ENCODE assay signal across 8 mouse cellular contexts in the genomic region with DNA sequence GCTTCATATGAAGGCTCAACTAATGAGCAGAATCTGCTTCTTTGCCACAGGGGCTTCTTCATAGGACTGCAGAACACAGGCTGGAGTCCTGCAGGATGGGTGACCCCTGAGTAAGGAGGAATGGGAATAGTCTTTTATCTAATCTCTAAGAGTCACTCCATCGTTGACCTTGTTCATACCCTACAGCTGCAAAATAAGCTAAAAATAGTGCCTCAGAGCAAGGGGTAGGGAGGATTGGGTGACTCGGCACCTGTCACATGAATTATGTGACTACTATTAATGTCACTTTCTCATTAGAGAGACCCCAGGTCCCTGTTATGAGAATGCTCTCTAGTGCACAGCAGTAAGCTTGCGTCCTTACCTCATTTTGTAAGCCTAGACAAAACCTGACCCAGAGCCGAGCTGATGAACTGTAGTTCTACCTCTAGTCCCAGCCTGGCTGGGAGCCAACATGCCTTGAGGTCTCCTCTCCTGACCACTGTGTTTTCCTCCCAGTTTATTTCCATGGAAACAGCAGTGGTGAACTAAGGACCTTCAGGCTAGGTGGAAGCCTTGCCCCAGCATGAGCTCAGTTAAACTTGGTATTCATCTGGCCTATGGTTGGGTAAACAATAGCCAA. TPM values are rescaled to one million over a fixed set of nuclear protein-coding genes. Genes with fewer than 3 reads are reported as not detected.
DNase-seq lines count a peak whose midpoint lies in the region; ATAC-seq and TF ChIP-seq lines count a peak whose summit lies in the region.

No protein-coding gene starts in this region.

- 53% methylated on average over 4 of the region's 4 CpGs for WGBS in liver, embryonic 12.5 days (ENCODE audit: insufficient replicate concordance)
- 49% methylated on average over 4 of the region's 4 CpGs for WGBS in limb, embryonic 14.5 days

- no peak for TF ChIP-seq POLR2A in limb, embryonic 14.5 days (IDR thresholded peaks at IDR 0.05; ENCODE audit: borderline replicate concordance, extremely low read depth, insufficient read depth, insufficient read length)

- peaks cover 62% of the 10 kb centered on the region for H3K4me1 ChIP-seq in liver, embryonic 12.5 days
- peaks cover 6% of the 10 kb centered on the region for H3K4me1 ChIP-seq in limb, embryonic 14.5 days (ENCODE audit: control insufficient read depth, insufficient read depth, low read length)

- H3K27me3 ChIP-seq in liver, embryonic 12.5 days (replicated peaks): no peaks in the 10 kb centered on the region
- H3K27me3 ChIP-seq in limb, embryonic 14.5 days (ENCODE audit: control insufficient read depth, insufficient read depth, low read length): no peaks in the 10 kb centered on the region

- no peak overlapping the region for H3K27ac ChIP-seq in liver, embryonic 12.5 days
- H3K27ac ChIP-seq in limb, embryonic 14.5 days (replicated peaks; ENCODE audit: low read depth, low read length): no peak overlapping the region

- peak; percentile 53 for DNase-seq in cerebellum, postnatal 10 days
- peak; percentile 25 for DNase-seq in liver
- peak; percentile 49 to 66 for DNase-seq in heart, postnatal 14 days
- peak; percentile 67 for DNase-seq in limb, embryonic 14.5 days (ENCODE audit: low spot score)
- DNase-seq in left cerebral cortex, adult 18-20 months (ENCODE audit: low spot score in 2 of 2): no peak
- no peak for DNase-seq in spleen, postnatal 10 days (ENCODE audit: low spot score in 2 of 2)

- no peak overlapping the region for H3K9ac ChIP-seq in liver, embryonic 12.5 days
- no peak overlapping the region for H3K9ac ChIP-seq in limb, embryonic 14.5 days (ENCODE audit: low read depth, low read length, severe bottlenecking)

- no peaks in the 10 kb centered on the region for H3K9me3 ChIP-seq in liver, embryonic 12.5 days (replicated peaks)
- no peaks in the 10 kb centered on the region for H3K9me3 ChIP-seq in limb, embryonic 14.5 days (ENCODE audit: control insufficient read depth, low read length)

- H3K36me3 ChIP-seq in liver, embryonic 12.5 days: no peaks in the 10 kb centered on the region
- H3K36me3 ChIP-seq in limb, embryonic 14.5 days (ENCODE audit: control insufficient read depth, insufficient read depth, low read length): no peaks in the 10 kb centered on the region

- H3K4me3 ChIP-seq in liver, embryonic 12.5 days: no peak overlapping the region
- no peak overlapping the region for H3K4me3 ChIP-seq in limb, embryonic 14.5 days (replicated peaks; ENCODE audit: low read length)

- ATAC-seq in cerebellum, adult (ENCODE audit: insufficient number of reproducible peaks, low FRiP score, low TSS enrichment): no peak
- ATAC-seq in liver, embryonic 12.5 days: no peak
- ATAC-seq in limb, embryonic 14.5 days (ENCODE audit: low FRiP score, low read depth): peak; percentile 55

- intact Hi-C loops in heart, postnatal 14 days (cut with DNase I): loop anchor here (2.0 kb wide), 1 partner anchor 15 kb away; no protein-coding TSS in a partner anchor

- no peak overlapping the region for H3K4me2 ChIP-seq in liver, embryonic 12.5 days
- no peak overlapping the region for H3K4me2 ChIP-seq in limb, embryonic 14.5 days (replicated peaks; ENCODE audit: low read depth, low read length, severe bottlenecking)

RNA-seq across cellular contexts. Expression of a gene that starts 37.8 kb away (rescaled TPM):
- polyA plus RNA-seq in liver, embryonic 12.5 days (2016; fragmentation: Nextera tagmentation; extraction: Ambion mirVana): 5.0 and 5.2 TPM in 2 replicates
- total RNA-seq in heart, postnatal 14 days (2021): 10 to 100 TPM; 83.2 to 85.0 TPM
- polyA plus RNA-seq in limb, embryonic 14.5 days (2012; rRNA removed): 104 and 123 TPM in 2 replicates
- polyA plus RNA-seq in limb, embryonic 14.5 days (2014; fragmentation: Nextera tagmentation; extraction: Ambion mirVana): 67.2 and 70.3 TPM in 2 replicates
- 1 to 10 TPM; 2.5 TPM for total RNA-seq in left cerebral cortex, adult 18-20 months (2021)

Comparison
In these comparisons a context has a peak if more than half of its experiments do, and no peak if none do; other contexts are left out.
1. DNase-seq: peak in cerebellum, postnatal 10 days (2 of 2), liver (single experiment), heart, postnatal 14 days (2 of 2) and limb, embryonic 14.5 days (single experiment); none in left cerebral cortex, adult 18-20 months (0 of 2) and spleen, postnatal 10 days (0 of 2).
2. RNA of a gene that starts 37.8 kb away (total RNA-seq): 83.2 to 85.0 TPM in heart, postnatal 14 days; 2.5 TPM in left cerebral cortex, adult 18-20 months; every median in the first group is over 10 times any median in the second.